Mouse (Mus musculus) CD4-positive, CD25-positive, alpha-beta regulatory T cell, adult 2 months (primary cell): Measurements from ENCODE around the gene Nfkbid.
"Not testable (repeated sequence)": the region's sequence is repeated elsewhere in the genome, so short reads cannot be mapped to it uniquely, and the experiment has no call there.

Source experiments
- DNase-seq: peaks from one replicate; pipeline ENCODE4 v3.0.0-alpha.2; 2012; ENCODE audit warnings: low read depth, low spot score

Nfkbid gene

GRCm38 (mm10) chr7:30463996-30464395 lies 42.5 kb downstream of the Nfkbid start:
- DNase-seq, result no peak

DNA sequence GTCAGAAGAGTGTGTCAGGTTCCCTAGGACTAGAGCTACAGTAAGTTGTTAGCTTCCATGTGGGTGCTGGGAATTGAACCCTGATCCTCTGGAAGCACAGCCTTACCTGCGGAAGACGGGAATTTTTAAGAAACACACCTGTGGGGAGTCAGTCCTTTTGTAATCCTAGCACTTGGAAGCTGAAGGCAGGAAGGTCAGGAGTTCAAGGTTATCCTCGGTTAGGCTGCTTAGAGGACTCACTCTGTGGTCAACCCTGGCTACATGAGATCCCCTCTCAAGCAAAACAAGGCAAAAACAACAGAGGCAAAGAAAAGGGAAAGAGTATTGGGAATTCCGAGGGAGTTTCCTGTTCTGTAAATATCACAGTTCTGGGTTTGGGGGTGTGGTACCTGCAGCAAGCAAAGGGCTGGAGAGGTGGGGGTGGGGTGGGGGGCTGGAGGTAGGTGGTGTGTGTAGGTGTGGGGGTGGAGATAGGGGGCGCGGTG lies 43.3 kb downstream of the Nfkbid start:
- DNase-seq, result no peak

DNA sequence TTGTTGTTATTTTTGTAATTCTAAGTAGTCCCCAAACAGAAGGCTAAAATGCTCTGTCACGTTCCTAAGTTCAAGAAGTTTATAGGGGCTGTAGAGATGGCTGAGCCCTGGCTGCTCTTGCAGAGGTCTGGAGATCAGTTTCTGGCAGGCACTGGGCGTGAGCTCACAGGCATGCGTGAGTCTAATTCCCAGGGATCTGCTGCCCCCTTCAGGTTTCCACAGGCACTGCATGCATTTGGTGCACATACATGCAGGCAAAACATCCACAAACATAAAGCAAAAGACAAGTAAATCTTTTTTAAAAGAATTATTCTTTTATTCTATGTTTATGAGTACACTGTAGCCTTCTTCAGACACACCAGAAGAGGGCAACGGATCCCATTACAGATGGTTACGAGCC lies 50.9 kb downstream of the Nfkbid start:
- DNase-seq, result peak; percentile 68

DNA sequence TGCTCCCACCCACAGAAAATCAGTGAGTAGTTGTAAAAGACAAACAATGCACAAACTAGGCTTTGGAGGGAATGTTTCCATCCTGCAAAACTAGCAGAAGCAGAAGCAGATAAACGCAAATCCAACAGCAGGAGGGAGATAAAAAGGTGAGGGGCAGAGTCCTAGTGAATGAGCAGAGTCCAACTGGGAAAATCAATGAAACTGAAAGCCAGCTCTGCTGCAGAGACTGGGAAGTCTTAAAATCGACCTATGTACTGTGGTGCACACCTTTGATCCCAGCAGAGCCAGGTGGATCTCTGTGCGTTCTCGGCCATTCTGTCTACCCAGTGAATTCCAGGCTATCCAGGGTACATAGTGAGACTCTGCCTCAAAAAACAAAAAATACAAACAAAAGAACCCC lies 53.5 kb downstream of the Nfkbid start:
- DNase-seq, result no peak

GRCm38 (mm10) chr7:30476136-30476535 lies 54.6 kb downstream of the Nfkbid start:
- not testable (repeated sequence) for DNase-seq

- no peak for DNase-seq
These were observed 56.2 kb downstream of the Nfkbid start for GRCm38 (mm10) chr7:30477415-30478381.
